8 mouse cellular contexts compared by ENCODE assay signal in genomic region chr19:29647651-29648549, GRCm38 (mm10). TPM values are rescaled to one million over a fixed set of nuclear protein-coding genes. Genes with fewer than 3 reads are reported as not detected.
DNase-seq lines count a peak whose midpoint lies in the region; ATAC-seq and TF ChIP-seq lines count a peak whose summit lies in the region.

Gene Ermp1, minus strand, starts transcription at chr19:29648415.

- peak within 1 kb of the TSS; percentile 95 for H3K4me3 ChIP-seq in E14TG2a.4 (replicated peaks; ENCODE audit: low read length)
- peak within 1 kb of the TSS; percentile 81 for H3K4me3 ChIP-seq in forebrain, embryonic 13.5 days
- H3K4me3 ChIP-seq in liver, postnatal 0 days (ENCODE audit: low read depth, low read length) = peak within 1 kb of the TSS; percentile 88
- H3K4me3 ChIP-seq in neural tube, embryonic 14.5 days (ENCODE audit: low read depth, low read length) = peak within 1 kb of the TSS; percentile 74

- H3K36me3 ChIP-seq in E14TG2a.4 (ENCODE audit: insufficient read depth, low read length) = peaks cover 33% of the 10 kb centered on the region
- 0 out of 2 replicates have a peak, but pooled peaks cover 4% of the 10 kb centered on the region for H3K36me3 ChIP-seq in forebrain, embryonic 13.5 days (ENCODE audit: poor library complexity, severe bottlenecking)
- H3K36me3 ChIP-seq in liver, postnatal 0 days (replicated peaks; ENCODE audit: insufficient read depth, low read length) = peaks cover 14% of the 10 kb centered on the region
- H3K36me3 ChIP-seq in neural tube, embryonic 14.5 days (ENCODE audit: control insufficient read depth, insufficient read depth, low read length) = no peaks in the 10 kb centered on the region

- WGBS in forebrain, embryonic 13.5 days = under 1% methylated on average over 90 of the region's 90 CpGs
- WGBS in large intestine, adult 2 months = under 1% methylated on average over 90 of the region's 90 CpGs
- WGBS in liver, postnatal 0 days (ENCODE audit: insufficient replicate concordance) = under 1% methylated on average over 77 of the region's 90 CpGs
- under 1% methylated on average over 66 of the region's 90 CpGs for WGBS in neural tube, embryonic 14.5 days

- peak; percentile 59 for TF ChIP-seq CTCF in E14TG2a.4 (conservative IDR thresholded peaks at IDR 0.05; ENCODE audit: low read length)
- TF ChIP-seq CTCF in liver, postnatal 0 days (IDR thresholded peaks at IDR 0.05; ENCODE audit: low read depth) = peak; percentile 99

- peak; percentile 92 for DNase-seq in c-Kit-positive CD71-positive TER-119-positive erythroid progenitor cells, embryonic 14.5 days (ENCODE audit: low spot score)
- DNase-seq in heart, postnatal 10 days = peak; percentile 98 to 99
- peak; percentile 78 for DNase-seq in large intestine, adult 2 months (ENCODE audit: low read depth, low spot score)
- DNase-seq in liver, postnatal 0 days = peak; percentile 97
- DNase-seq in testis, postnatal 10 days (ENCODE audit: low spot score) = peak; percentile 96

- intact Hi-C loops in heart, postnatal 10 days (cut with DNase I) = no loop called here

- H3K4me1 ChIP-seq in E14TG2a.4 (replicated peaks; ENCODE audit: low read depth, low read length) = peaks cover 41% of the 10 kb centered on the region
- H3K4me1 ChIP-seq in forebrain, embryonic 13.5 days = no peaks in the 10 kb centered on the region
- peaks cover 10% of the 10 kb centered on the region for H3K4me1 ChIP-seq in liver, postnatal 0 days (ENCODE audit: insufficient read depth)
- no peaks in the 10 kb centered on the region for H3K4me1 ChIP-seq in neural tube, embryonic 14.5 days (ENCODE audit: control insufficient read depth, insufficient read depth, low read length)

- peak within 1 kb of the TSS; percentile 85 for H3K9ac ChIP-seq in forebrain, embryonic 13.5 days
- H3K9ac ChIP-seq in liver, postnatal 0 days (replicated peaks) = peak within 1 kb of the TSS; percentile 84
- H3K9ac ChIP-seq in neural tube, embryonic 14.5 days (replicated peaks; ENCODE audit: low read depth, low read length) = peak within 1 kb of the TSS; percentile 76

- no peaks in the 10 kb centered on the region for H3K9me3 ChIP-seq in E14TG2a.4 (ENCODE audit: low read length)
- H3K9me3 ChIP-seq in forebrain, embryonic 13.5 days (replicated peaks) = peaks cover 4% of the 10 kb centered on the region; the same call in 1 of the 2 replicates
- no peaks in the 10 kb centered on the region; the same call in 1 of the 2 replicates for H3K9me3 ChIP-seq in liver, postnatal 0 days (ENCODE audit: low read length)
- no peaks in the 10 kb centered on the region for H3K9me3 ChIP-seq in neural tube, embryonic 14.5 days (ENCODE audit: control insufficient read depth, low read length)

- TF ChIP-seq EP300 in liver, postnatal 0 days (IDR thresholded peaks at IDR 0.05; ENCODE audit: low read depth) = no peak

- peak within 1 kb of the TSS; percentile 66 for H3K4me2 ChIP-seq in forebrain, embryonic 13.5 days
- peak within 1 kb of the TSS; percentile 73 for H3K4me2 ChIP-seq in liver, postnatal 0 days (ENCODE audit: low read depth, low read length)
- H3K4me2 ChIP-seq in neural tube, embryonic 14.5 days (ENCODE audit: low read depth, low read length) = peak within 1 kb of the TSS; percentile 43

- peak; percentile 97 for ATAC-seq in forebrain, embryonic 13.5 days
- peak; percentile 95 for ATAC-seq in liver, postnatal 0 days
- peak; percentile 96 for ATAC-seq in neural tube, embryonic 14.5 days (ENCODE audit: low read depth)

- peak within 1 kb of the TSS; percentile 92 for H3K27ac ChIP-seq in forebrain, embryonic 13.5 days
- H3K27ac ChIP-seq in liver, postnatal 0 days (ENCODE audit: low read depth) = peak within 1 kb of the TSS; percentile 76
- peak within 1 kb of the TSS; percentile 88 for H3K27ac ChIP-seq in neural tube, embryonic 14.5 days (ENCODE audit: low read depth, low read length)

- H3K27me3 ChIP-seq in E14TG2a.4 (ENCODE audit: insufficient read depth, low read length) = no peaks in the 10 kb centered on the region
- no peaks in the 10 kb centered on the region for H3K27me3 ChIP-seq in forebrain, embryonic 13.5 days
- no peaks in the 10 kb centered on the region for H3K27me3 ChIP-seq in liver, postnatal 0 days (ENCODE audit: insufficient read depth, low read length)
- no peaks in the 10 kb centered on the region for H3K27me3 ChIP-seq in neural tube, embryonic 14.5 days (ENCODE audit: control insufficient read depth, insufficient read depth, low read length)

RNA-seq across cellular contexts. Expression of gene Ermp1, which starts in this region (rescaled TPM):
- polyA plus RNA-seq in forebrain, embryonic 13.5 days (2015; fragmentation: Nextera tagmentation; extraction: Ambion mirVana) = 6.1 and 6.3 TPM in 2 replicates
- 10 to 100 TPM in 1 of 2 experiments, 1 to 10 TPM in 1; 9.9 to 11.1 TPM for total RNA-seq in heart, postnatal 10 days (2021)
- polyA plus RNA-seq in large intestine, adult 2 months (2012; rRNA removed) = 11.2 and 23.1 TPM in 2 replicates
- 4.1 and 4.3 TPM in 2 replicates for polyA plus RNA-seq in liver, postnatal 0 days (2015; fragmentation: Nextera tagmentation; extraction: Ambion mirVana)
- 9.9 and 12.1 TPM in 2 replicates for polyA plus RNA-seq in neural tube, embryonic 14.5 days (2014; fragmentation: Nextera tagmentation; extraction: Ambion mirVana)

Comparison
In these comparisons a context has a peak if more than half of its experiments do, and no peak if none do; other contexts are left out.
1. Peak in every context shown above with its lines: DNase-seq, ATAC-seq, H3K4me3 ChIP-seq and H3K27ac ChIP-seq.